In the genomic region with DNA sequence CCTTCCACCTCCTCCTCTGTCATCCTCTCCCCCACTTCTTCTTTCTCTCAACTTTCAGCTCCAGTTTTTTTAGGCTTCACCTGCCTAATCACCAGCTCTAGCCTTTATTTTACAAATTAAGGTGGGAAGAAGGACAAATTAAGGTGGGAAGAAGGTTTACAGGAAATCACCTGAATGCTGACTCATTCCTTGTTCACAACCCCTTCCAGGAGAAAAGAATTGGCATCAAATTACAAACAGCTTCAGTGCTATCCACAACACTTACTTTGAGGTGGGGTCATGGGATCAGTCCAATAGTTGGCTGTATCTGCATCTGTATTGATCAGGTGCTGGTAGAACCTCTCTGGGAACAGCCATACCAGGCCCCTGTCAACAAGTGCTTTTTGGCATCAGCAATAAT, we compare ENCODE assay signal across 24 mouse cellular contexts.
"Had no signal": no experiment of that assay in that cellular context is flagged by ENCODE, and none has a peak within 500 bp of the region (broad histone marks: within the 10 kb centered on the region; RNA-seq: fewer than 3 reads in every experiment).

No protein-coding gene starts in this region.

- H3K9ac ChIP-seq: heart, embryonic 12.5 days; hindbrain, embryonic 12.5 days; hindbrain, embryonic 14.5 days; intestine, embryonic 15.5 days; limb, embryonic 12.5 days; liver, embryonic 13.5 days; liver, embryonic 15.5 days had no signal

- H3K4me1 ChIP-seq: heart, embryonic 10.5 days; heart, embryonic 12.5 days; hindbrain, embryonic 10.5 days; hindbrain, embryonic 12.5 days; intestine, embryonic 15.5 days; limb, embryonic 10.5 days; limb, embryonic 12.5 days; liver, embryonic 13.5 days; liver, embryonic 15.5 days had no signal

- H3K27ac ChIP-seq: gastrocnemius, adult 2 months; heart, embryonic 10.5 days; hindbrain, embryonic 10.5 days; hindbrain, embryonic 12.5 days; hindbrain, embryonic 14.5 days; intestine, embryonic 15.5 days; layer of hippocampus, adult 2 months; left cerebral cortex, adult 2 months; limb, embryonic 10.5 days; limb, embryonic 12.5 days; liver, embryonic 13.5 days; liver, embryonic 15.5 days had no signal

- H3K9me3 ChIP-seq: heart, embryonic 10.5 days; hindbrain, embryonic 10.5 days; hindbrain, embryonic 12.5 days; intestine, embryonic 15.5 days; limb, embryonic 10.5 days; limb, embryonic 12.5 days; liver, embryonic 13.5 days; liver, embryonic 15.5 days had no signal

- H3K27me3 ChIP-seq: heart, embryonic 12.5 days; hindbrain, embryonic 12.5 days; intestine, embryonic 15.5 days; limb, embryonic 12.5 days; liver, embryonic 13.5 days; liver, embryonic 15.5 days had no signal

- H3K4me3 ChIP-seq: gastrocnemius, adult 2 months; heart, embryonic 10.5 days; heart, embryonic 12.5 days; hindbrain, embryonic 10.5 days; hindbrain, embryonic 12.5 days; intestine, embryonic 15.5 days; layer of hippocampus, adult 2 months; left cerebral cortex, adult 2 months; limb, embryonic 10.5 days; limb, embryonic 12.5 days; liver, embryonic 13.5 days; liver, embryonic 15.5 days had no signal

- DNase-seq: gastrocnemius, adult 2 months; gastrocnemius, postnatal 10 days; gastrocnemius, postnatal 25 days; heart, adult 18-20 months; heart, postnatal 10 days; heart, postnatal 4 days; kidney, adult 18-20 months; kidney, adult 8-10 months; kidney, postnatal 10 days; kidney, postnatal 25 days; kidney, postnatal 4 days; liver; liver, embryonic 13.5 days had no signal

- H3K36me3 ChIP-seq: heart, embryonic 10.5 days; heart, embryonic 12.5 days; hindbrain, embryonic 10.5 days; hindbrain, embryonic 12.5 days; intestine, embryonic 15.5 days; limb, embryonic 10.5 days; limb, embryonic 12.5 days; liver, embryonic 13.5 days; liver, embryonic 15.5 days had no signal
